Mouse (Mus musculus) brain, embryonic 14.5 days (tissue): Measurements from ENCODE around the gene Exoc6. TPM values are rescaled to one million over a fixed set of nuclear protein-coding genes. Genes with fewer than 3 reads are reported as not detected.
A peak's percentile ranks its signal among the peaks of the same experiment; 100 is the strongest.

ENCODE experiments used
- DNase-seq: peaks from one replicate; pipeline ENCODE4 v3.0.0-alpha.2; 2011; ENCODE audit warnings: low read depth
- CTCF ChIP-seq: fragments of 200-500 bp; IDR thresholded peaks from 2 replicates; pipeline ENCODE4 v1.5.1; 2012; ENCODE audit warnings: inconsistent platforms, mild to moderate bottlenecking, moderate library complexity, borderline replicate concordance; ENCODE audit not compliant: insufficient read depth, insufficient read length; ENCODE audit errors: extremely low read depth
- POLR2A ChIP-seq: fragments of 200-500 bp; IDR thresholded peaks from 2 replicates; pipeline ENCODE4 v1.6.1; 2012; ENCODE audit warnings: mild to moderate bottlenecking, inconsistent platforms, borderline replicate concordance; ENCODE audit not compliant: poor library complexity, insufficient read depth, insufficient read length, severe bottlenecking; ENCODE audit errors: extremely low read depth
- polyA plus RNA-seq: library from polyadenylated mRNA; depleted of rRNA; stranded (reverse); fragments of >200 nt; gene quantifications from 2 replicates; pipeline ENCODE4 v1.2.3, GENCODE M21; 2012

Gene Exoc6
- polyA plus RNA-seq, 1 experiment: 11.9 TPM

DNA sequence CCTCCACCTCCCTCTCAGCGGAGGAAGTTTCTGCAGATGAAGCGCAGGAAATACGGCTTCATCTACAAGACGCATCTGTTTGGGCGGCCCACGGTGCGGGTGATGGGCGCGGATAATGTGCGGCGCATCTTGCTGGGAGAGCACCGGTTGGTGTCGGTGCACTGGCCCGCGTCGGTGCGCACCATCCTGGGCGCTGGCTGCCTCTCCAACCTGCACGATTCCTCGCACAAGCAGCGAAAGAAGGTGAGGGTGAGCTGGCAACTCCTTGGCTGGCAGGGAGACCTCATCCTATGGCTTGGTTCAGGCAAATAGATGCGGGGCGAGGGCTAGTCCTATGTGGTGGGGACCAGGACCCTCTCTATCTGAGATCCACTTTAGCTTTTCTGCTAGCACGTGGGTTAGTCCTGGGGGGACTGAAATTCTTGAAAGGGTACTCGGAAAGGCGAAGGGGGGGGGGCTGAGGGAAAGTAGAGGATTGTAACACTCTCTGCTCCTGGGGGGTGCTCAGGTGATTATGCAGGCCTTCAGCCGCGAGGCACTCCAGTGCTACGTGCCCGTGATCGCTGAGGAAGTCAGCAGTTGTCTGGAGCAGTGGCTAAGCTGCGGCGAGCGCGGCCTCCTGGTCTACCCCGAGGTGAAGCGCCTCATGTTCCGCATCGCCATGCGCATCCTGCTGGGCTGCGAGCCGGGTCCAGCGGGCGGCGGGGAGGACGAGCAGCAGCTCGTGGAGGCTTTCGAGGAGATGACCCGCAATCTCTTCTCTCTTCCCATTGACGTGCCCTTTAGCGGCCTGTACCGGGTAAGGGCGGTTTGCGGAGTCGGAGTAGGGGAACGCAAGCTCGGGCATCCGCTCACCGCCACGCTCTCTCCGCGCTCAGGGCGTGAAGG is 148.3 kb downstream of the Exoc6 start:
- DNase-seq: peak; percentile 30
- TF ChIP-seq POLR2A (no peak), CTCF (no peak)

DNA sequence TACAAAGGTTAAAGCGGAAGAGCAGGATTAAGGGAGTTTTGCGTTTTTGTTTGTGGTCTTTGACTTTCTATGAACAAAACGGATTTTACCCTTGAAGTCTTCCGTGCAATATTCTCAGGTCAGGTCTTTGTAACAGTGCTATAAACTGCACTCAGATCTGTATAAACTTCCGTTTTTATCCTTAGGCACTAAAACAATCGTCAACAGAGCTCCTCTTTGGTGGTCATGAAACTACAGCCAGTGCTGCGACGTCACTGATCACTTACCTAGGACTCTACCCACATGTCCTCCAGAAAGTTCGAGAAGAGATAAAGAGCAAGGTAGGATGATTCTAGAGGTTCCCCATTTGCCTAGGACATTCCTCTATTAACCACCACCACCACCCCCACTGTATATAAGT is 149.5 kb downstream of the Exoc6 start:
- TF ChIP-seq CTCF (no peak), POLR2A (no peak)
- DNase-seq: no peak

DNA sequence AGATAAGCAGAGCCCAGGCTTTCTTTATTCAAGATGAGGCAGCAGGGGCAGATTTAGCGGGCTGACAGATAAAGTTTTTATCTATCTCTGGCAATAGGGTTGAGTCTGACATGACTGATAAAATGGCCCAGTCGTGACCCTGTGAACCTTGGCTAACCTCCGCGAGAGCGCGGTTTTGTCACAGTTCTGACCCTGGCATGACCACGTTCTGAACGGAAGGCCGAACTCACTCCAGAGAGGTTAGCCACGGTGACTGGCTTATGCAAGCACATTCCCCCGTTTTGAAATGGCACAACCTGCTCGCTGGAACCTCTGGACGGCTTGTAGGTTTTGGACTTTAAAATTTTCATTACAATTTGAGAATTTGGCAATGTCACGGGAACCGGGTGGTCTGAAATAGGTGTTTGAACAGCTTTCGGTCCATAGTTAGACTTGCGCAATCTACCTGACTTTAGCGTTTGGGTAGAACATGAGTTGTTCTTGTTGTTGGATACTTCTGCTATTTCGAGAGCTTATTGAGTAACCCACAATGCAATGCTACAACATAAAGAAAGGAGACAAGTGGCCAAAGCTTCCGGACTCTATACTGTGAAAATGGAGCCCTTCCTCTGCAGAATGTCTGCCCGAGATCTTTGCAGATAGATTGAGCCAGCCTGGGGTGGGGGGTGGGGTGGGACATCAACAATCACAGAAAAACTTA is 152.3 kb downstream of the Exoc6 start:
- TF ChIP-seq POLR2A (no peak), CTCF (no peak)
- no peak for DNase-seq

DNA sequence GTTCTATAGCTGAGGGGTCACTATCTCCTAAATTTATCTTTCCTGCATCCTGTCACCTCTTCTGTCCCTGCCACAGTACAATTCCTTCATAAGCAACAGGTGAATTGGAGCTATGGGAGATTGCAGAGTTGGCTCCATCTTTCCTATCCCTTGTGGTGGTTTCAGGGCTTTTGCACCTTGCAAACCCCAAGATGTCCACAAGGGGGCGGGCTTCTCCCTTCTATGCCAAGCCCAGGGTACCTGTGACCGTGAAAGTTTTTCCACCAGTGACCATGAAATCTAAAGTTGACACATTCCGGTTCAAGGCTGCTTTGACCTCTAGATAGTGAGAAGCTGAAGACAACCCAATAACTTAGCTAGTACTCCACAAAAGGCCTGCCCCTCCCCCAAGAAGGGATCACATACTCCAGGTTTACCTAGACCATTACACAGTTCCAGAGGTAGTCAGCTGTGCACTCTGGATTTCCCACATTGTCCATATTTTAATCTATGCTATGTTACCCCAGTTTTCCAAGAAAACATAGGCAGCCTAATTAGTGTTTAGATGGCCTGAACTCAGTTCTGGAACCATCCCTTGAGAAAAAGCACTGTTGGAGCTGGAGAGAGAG is 153.8 kb downstream of the Exoc6 start:
- DNase-seq: peak; percentile 61
- peak; percentile 90 for TF ChIP-seq CTCF
- no peak for TF ChIP-seq POLR2A

DNA sequence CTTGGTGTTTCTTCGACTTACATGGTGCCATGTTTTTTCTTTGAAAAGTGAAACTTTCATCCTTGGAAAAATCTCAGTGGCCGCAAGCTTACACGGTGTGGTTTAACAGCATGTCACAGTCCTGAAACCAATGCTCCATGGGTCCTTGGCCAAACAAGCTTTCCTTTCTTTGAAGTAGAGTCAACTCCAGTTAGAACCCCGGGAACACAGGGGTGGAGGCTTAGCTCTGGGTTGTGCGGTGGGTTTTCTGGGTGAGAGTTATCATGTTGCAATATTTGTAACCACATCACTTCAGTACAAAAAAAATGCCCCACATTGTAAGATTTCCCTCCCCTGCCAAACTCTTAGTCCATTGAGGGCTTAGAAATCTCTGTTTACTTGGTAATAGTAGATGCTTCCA is 155.5 kb downstream of the Exoc6 start:
- TF ChIP-seq POLR2A: no peak
- TF ChIP-seq CTCF: no peak
- DNase-seq: no peak

DNA sequence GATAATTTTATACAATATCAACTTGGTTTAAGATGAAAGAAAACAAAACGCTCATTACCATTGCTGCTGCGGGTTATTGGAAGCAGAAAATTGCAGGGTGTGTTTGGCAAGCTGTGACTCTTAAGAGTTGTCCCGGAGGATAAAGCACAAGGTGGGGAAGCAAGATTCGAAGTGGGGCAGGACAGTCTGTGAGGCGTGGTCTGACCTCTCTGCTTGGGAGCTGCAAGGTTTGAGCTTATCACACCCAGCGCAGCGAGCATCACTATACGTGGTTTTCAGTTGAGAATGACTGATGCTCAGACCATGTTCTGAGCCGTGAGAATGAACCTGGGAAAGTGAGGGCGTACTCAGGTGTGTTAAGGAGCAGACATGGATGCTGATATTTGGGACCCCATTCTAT is 164.5 kb downstream of the Exoc6 start:
- no peak for DNase-seq
- TF ChIP-seq POLR2A (no peak), CTCF (no peak)

DNA sequence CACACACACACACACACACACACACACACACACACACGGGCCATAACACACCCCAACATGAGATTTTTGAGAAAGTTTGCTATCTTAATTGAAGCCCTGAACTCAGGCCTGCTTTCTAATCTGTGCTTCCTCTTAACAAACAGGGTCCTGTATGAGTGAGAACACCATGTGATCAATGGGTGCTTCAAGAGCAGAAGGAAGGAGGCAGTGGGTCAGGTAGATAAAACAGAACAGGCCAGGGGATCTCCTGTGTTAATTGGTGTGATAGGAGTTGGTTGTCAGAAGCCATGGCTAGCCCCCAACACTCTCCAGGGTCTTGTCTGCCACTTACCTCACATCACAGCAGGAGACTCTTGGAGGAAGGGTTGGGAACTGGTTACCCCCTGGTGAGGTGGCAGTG is 165.8 kb downstream of the Exoc6 start:
- no peak for DNase-seq
- no peak for TF ChIP-seq CTCF
- no peak for TF ChIP-seq POLR2A

DNA sequence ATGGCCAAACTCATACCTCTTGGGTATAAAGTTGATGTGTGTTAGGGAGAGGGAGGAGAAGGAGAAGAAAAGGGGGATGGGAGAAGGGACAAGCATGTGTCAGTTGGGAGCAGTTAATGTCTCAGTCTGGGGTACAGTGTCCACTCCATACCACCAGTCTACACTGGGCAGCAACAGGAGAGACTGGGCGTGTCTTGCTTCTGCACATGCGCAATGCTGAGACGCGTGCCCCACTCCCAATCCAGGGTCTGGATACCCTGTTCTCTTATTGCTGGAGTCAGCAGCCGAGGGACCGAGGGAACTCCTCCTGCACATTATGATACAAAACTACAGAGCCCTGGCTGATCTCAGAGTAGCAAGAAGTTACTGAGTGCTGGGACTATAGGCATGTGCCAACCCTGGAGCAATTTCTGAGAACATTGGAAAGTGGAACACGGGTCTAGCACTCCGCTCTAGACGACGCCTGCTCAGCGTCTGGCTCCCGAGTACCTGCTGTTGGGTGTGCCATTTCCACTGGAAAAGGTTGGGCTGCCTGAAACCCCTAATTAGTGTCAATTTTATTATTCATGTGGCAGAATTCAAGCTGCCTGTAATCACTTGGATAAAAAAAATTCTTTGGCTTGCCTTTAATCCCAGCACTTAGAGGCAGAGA is 166.4 kb downstream of the Exoc6 start:
- TF ChIP-seq CTCF: no peak
- no peak for TF ChIP-seq POLR2A
- DNase-seq: peak; percentile 7

DNA sequence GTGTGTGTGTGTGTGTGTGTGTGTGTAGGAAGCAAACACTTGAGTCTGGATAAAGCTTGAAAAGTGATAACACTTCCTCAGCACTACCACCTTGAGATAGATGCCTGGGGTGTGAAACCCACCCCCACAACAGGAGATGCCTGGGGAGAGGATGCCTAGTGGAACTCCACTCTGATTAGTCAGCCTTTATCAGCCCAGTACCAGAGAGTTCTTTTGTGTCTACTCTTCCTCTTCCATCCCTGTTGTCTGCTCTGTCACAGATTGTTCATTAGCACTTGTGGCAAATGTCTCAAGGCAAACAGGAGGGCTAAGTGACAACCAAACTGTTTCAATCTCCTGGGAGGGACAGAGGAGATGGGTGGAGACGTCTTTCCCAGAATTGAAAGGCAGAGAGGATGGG is 168.9 kb downstream of the Exoc6 start:
- DNase-seq: no peak
- no peak for TF ChIP-seq CTCF
- no peak for TF ChIP-seq POLR2A

DNA sequence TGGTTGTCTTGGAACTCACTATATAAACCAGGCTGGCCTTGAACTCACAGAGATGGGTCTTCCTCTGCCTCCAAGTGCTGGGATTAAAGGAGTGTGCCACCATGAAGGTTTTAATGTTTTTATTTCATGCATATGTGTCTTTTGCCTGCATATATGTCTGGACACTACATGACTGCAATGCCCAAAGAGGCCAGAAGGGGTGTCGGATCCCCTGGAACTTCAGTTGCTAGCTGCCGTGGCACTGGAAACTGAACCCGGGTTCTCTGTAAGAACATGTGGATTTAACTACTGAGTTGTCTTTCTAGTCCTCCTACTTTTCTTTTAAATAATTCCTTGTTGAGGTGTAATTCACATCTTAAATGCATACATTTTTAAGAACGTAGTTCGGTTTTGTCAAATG is 174.4 kb downstream of the Exoc6 start:
- TF ChIP-seq POLR2A (no peak), CTCF (0 out of 2 replicates have a peak, but pooled peaks have one; percentile 4)
- DNase-seq: no peak

DNA sequence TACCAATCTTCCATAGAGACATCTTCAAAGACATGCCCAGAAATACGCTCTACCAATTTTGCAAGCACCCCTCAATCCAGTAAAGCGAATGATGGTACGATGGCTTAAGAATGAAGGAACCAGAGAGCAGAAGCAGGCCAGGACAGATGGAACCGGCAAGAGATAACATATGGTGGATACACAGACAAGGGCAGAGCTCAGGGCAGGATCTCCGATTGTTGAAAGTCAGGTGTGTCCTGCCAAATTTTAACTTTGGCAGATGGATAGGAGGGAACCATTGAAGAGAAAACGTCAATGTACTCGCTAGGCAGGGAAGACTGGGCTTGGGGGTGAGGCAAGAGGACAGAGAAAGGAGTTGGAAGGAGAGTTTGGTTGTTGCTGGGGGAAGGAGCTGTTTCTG is 176.4 kb downstream of the Exoc6 start:
- TF ChIP-seq CTCF: no peak
- TF ChIP-seq POLR2A: no peak
- DNase-seq: no peak
